Mouse (Mus musculus): ENCODE measurements around the gene Smpd1.

Smpd1 gene

GRCm38 (mm10) chr7:105557671-105558070 is 3.5 kb downstream of the Smpd1 start:
- in situ Hi-C loops (cut with MboI; ENCODE audit: low sequenced_read_pairs) = no loop called here

GRCm38 (mm10) chr7:105559016-105559415 is 4.9 kb downstream of the Smpd1 start:
- in situ Hi-C loops (cut with MboI; ENCODE audit: low sequenced_read_pairs) = no loop called here

GRCm38 (mm10) chr7:105562317-105562716 is 8.2 kb downstream of the Smpd1 start:
- in situ Hi-C loops (cut with MboI; ENCODE audit: low sequenced_read_pairs) = no loop called here

GRCm38 (mm10) chr7:105563367-105563766 is 9.2 kb downstream of the Smpd1 start:
- in situ Hi-C loops (cut with MboI; ENCODE audit: low sequenced_read_pairs) = no loop called here

- in situ Hi-C loops (cut with MboI; ENCODE audit: low sequenced_read_pairs) = no loop called here
Observed at GRCm38 (mm10) chr7:105565071-105565836, 11.1 kb downstream of the Smpd1 start.

- in situ Hi-C loops (cut with MboI; ENCODE audit: low sequenced_read_pairs) = no loop called here
Observed at GRCm38 (mm10) chr7:105568583-105568982, 14.4 kb downstream of the Smpd1 start.

GRCm38 (mm10) chr7:105568988-105569471 is 14.9 kb downstream of the Smpd1 start:
- in situ Hi-C loops (cut with MboI; ENCODE audit: low sequenced_read_pairs) = no loop called here

- in situ Hi-C loops (cut with MboI; ENCODE audit: low sequenced_read_pairs) = no loop called here
Observed at GRCm38 (mm10) chr7:105569512-105570496, 15.6 kb downstream of the Smpd1 start.

GRCm38 (mm10) chr7:105570756-105571155 is 16.6 kb downstream of the Smpd1 start:
- in situ Hi-C loops (cut with MboI; ENCODE audit: low sequenced_read_pairs) = no loop called here

GRCm38 (mm10) chr7:105572949-105573348 is 18.8 kb downstream of the Smpd1 start:
- in situ Hi-C loops (cut with MboI; ENCODE audit: low sequenced_read_pairs) = no loop called here

- in situ Hi-C loops (cut with MboI; ENCODE audit: low sequenced_read_pairs) = no loop called here
Observed at GRCm38 (mm10) chr7:105574537-105574936, 20.4 kb downstream of the Smpd1 start.

- in situ Hi-C loops (cut with MboI; ENCODE audit: low sequenced_read_pairs) = no loop called here
Observed at GRCm38 (mm10) chr7:105576166-105576748, 22.1 kb downstream of the Smpd1 start.

GRCm38 (mm10) chr7:105577377-105577871 is 23.3 kb downstream of the Smpd1 start:
- in situ Hi-C loops (cut with MboI; ENCODE audit: low sequenced_read_pairs) = no loop called here

- in situ Hi-C loops (cut with MboI; ENCODE audit: low sequenced_read_pairs) = no loop called here
Observed at GRCm38 (mm10) chr7:105578481-105578880, 24.3 kb downstream of the Smpd1 start.

- in situ Hi-C loops (cut with MboI; ENCODE audit: low sequenced_read_pairs) = no loop called here
Observed at GRCm38 (mm10) chr7:105580627-105581089, 26.5 kb downstream of the Smpd1 start.

- in situ Hi-C loops (cut with MboI; ENCODE audit: low sequenced_read_pairs) = no loop called here
Observed at GRCm38 (mm10) chr7:105581094-105581703, 27.0 kb downstream of the Smpd1 start, which contains the start of gene Apbb1. Gene Apbb1, minus strand, starts transcription at chr7:105581653.

- in situ Hi-C loops (cut with MboI; ENCODE audit: low sequenced_read_pairs) = no loop called here
Observed at GRCm38 (mm10) chr7:105581959-105582358, 27.8 kb downstream of the Smpd1 start.

GRCm38 (mm10) chr7:105588325-105588912 is 34.3 kb downstream of the Smpd1 start:
- in situ Hi-C loops (cut with MboI; ENCODE audit: low sequenced_read_pairs) = no loop called here

- in situ Hi-C loops (cut with MboI; ENCODE audit: low sequenced_read_pairs) = no loop called here
Observed at GRCm38 (mm10) chr7:105590097-105590496, 35.9 kb downstream of the Smpd1 start.
